Mouse (Mus musculus) left cerebral cortex, adult 2 months (tissue): ENCODE data around the gene Peg12. TPM values are rescaled to one million over a fixed set of nuclear protein-coding genes. Genes with fewer than 3 reads are reported as not detected.

ENCODE experiments used
- DNase-seq, 2 experiments: peaks; one replicate each; pipeline ENCODE4 v3.0.0; 2021 to 2022; ENCODE audit warnings: low spot score in 2 of 2, mixed read lengths in 1 of 2; ENCODE audit errors: extremely low spot score in 1 of 2
- H3K27ac ChIP-seq: fragments of 200-600 bp; 2 replicates; pipeline ENCODE4 v1.8.1; 2022
- H3K4me3 ChIP-seq: fragments of 200-600 bp; 2 replicates; pipeline ENCODE4 v1.8.1; 2022
- CTCF ChIP-seq: fragments of 200-600 bp; IDR thresholded peaks from 2 replicates; pipeline ENCODE4 v1.8.1; 2022; ENCODE audit warnings: antibody characterized with exemption, mild to moderate bottlenecking, moderate library complexity
- intact Hi-C: fragments of 180-260 bp; cut with DNase I; formaldehyde crosslinking; loops from one replicate; pipeline ENCODE4 v1.15.1; 2025
- total RNA-seq, 2 experiments: library from RNA; stranded (reverse); gene quantifications; 2 replicates each; pipeline ENCODE4 v1.2.3; 2021

The Peg12 gene
- total RNA-seq, 2 experiments from 2014 or later: 0.26 to 0.29 TPM

DNA sequence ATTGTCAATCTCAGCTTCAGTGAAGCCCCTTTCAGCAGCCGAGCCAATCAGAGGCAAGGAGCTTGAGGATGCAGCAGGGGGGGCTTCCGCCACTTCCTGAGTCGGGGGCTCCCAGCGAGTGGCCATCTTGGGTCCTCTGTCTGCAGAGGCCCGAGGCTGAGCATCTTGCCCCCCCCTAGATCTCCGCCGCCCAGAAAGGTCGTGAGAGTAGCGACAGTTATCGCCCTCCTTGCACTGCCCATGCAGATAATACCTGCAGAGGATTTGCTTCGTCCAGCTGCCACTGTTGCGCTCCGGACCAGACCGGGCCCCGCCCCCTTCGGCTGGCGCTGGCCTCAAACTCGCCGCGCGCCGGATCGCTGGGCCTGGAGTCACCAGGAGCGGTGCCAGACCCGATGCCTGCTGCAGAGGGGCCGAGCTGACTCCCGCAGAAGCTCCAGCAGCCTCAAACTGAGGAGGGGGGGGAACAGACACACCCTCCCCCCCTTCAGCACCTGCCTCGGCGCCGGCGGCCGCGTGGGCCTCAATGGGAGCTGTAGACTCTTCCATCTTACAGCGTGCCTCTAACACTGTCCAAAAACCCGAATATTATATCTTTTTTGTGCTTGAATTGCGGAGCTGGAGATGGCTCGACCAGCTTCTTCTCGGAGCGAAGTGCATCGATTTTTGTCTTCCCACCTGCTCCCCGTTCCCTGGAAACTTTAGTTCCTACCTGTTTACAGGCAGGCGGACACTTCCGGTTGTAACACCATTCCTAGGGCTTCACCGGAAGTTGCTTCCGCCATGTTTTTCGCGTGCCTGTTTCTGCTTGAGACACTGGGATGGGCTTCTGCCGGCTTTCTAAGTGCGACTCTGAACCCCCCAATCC, 44.6 kb downstream of the Peg12 start, which contains the start of gene Mkrn3:
TSS of gene Mkrn3 (minus strand) at position 647 of the 868 bp plus-strand sequence.
- no peak for TF ChIP-seq CTCF
- Histone ChIP-seq H3K4me3 (peak within 1 kb of the TSS; percentile 50), H3K27ac (no peak within 1 kb of the TSS)
- peak; percentile 19 to 33 for DNase-seq
- intact Hi-C loops: no loop called here

DNA sequence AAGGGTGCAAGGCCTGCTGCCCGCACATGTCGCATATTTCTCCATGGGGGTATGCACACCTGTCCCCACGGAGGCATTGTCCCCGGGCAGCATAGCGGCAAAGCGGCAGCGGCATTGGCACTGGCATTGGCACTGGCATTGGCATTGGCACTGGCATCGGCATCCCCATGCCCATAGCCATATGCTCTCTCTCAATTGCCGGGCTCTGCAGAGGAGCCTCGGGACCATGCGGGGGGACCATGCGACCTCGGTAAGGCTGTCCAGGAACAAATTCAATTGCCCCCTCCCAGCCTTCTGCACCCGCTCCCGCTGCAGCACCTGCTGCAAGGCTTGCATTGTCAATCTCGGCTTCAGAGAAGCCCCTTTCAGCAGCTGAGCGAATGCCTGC, 45.2 kb downstream of the Peg12 start:
- no peak for DNase-seq
- intact Hi-C loops: no loop called here
- Histone ChIP-seq H3K27ac (no peak overlapping the region), H3K4me3 (peak overlapping the region; percentile 50)
- no peak for TF ChIP-seq CTCF

DNA sequence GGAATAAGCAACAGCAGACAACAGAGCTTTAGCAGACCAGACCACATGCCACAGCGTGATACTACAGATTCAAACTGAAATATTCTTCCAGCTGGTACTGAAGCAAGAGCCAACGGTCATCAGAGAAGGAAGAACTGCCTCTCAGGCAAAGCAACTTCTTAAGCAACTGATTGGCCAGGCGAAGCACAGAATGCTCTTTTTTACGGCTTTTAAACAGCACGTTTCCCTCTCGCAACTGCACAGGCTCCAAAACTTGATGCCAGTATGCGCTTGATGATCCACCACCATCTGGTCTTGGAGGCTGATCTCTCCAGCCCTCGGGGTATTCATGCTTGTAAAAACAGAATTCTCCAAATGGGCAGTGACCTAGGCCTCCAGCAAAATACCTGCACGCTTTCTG, 46.0 kb downstream of the Peg12 start:
- H3K27ac ChIP-seq: no peak overlapping the region
- DNase-seq: no peak
- no peak overlapping the region for H3K4me3 ChIP-seq
- no peak for TF ChIP-seq CTCF
- intact Hi-C loops: no loop called here

DNA sequence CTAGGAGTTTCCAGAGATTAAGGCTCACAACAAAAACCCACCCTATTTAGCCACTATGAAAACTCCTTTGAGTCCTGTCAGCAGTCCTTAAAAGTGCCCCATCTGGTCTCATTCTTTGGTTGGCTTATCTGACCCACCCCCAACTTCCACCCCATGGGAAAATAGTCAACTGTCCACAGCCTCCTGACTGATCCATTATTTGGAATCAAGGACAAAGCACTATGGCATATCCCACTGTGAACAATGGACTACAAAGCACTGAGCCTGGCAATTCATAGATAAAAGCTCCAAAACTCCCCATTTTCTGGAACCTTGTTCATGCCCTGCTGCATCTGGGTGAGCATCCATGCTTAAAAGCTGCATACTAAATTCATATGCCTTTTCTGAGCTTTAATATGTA, 48.1 kb downstream of the Peg12 start:
- Histone ChIP-seq H3K4me3 (no peak overlapping the region), H3K27ac (no peak overlapping the region)
- no peak for DNase-seq
- intact Hi-C loops: no loop called here
- TF ChIP-seq CTCF: no peak

DNA sequence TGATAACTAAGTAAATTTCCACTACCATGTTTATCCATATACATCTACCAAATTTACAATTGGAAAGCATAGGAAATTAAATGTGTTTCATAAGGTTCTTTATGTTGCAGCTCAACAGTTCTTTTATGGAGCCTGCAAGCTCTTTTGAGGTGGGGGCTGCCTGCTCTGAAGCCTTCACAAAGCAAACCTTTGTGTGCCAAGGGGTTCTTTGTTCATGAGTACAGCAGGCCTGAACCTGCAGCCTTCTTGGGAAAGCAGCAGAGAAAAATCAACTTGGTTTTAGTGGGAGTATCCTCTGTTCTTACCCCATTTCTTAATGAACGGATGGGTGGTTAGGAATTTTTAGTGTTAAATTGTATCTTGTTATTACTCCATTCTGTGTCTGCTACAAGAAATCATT, 49.1 kb downstream of the Peg12 start:
- no peak overlapping the region for H3K27ac ChIP-seq
- no peak for TF ChIP-seq CTCF
- no peak for DNase-seq
- H3K4me3 ChIP-seq: no peak overlapping the region
- intact Hi-C loops: no loop called here

Other genes with a start within 250 kb of the Peg12 start
- gene Ndn, start 117.9 kb downstream of the Peg12 start, total RNA-seq: 100 to 1,000 TPM; 112 to 117 TPM
- 1 to 10 TPM; 1.4 to 3.5 TPM for gene Magel2, start 87.5 kb downstream of the Peg12 start, total RNA-seq
- gene Mkrn3, start 44.4 kb downstream of the Peg12 start, total RNA-seq: under 1 TPM; 0.48 to 0.75 TPM